Mouse (Mus musculus): ENCODE data around the gene Snai3.
A peak's percentile ranks its signal among the peaks of the same experiment; 100 is the strongest.

Snai3 gene

GRCm38 (mm10) chr8:122460524-122461472, at the start of gene Snai3:
Gene Snai3 (minus strand): TSS chr8:122460733.
- DNase-seq (ENCODE audit: low spot score in 2 of 2), result peak in 1 of 2 experiments; percentile 38

GRCm38 (mm10) chr8:122500856-122501255, 40.3 kb upstream of the Snai3 start:
- peak; percentile 75 to 80 for DNase-seq (ENCODE audit: low spot score in 2 of 2)

DNA sequence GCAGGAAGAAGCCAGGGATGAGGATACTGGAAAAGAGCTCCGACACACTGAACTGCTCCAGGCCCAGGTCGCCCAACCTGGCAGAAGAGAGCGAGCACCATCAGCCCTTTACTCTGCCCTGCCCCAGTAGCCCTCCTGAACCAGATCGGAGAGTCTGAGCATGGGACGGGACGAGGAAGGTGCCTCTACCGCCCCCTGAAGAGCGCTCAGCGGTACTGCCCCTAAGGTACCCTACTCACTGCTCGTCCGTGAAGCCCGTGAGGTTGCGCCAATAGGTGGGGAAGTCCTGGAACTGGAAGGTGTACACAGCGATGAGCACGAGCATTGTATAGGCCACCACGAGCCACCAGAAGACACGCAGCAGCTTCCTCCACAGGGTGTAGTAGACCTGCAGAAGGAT, 37.4 kb upstream of the Snai3 start:
- no peak for DNase-seq (ENCODE audit: low spot score in 2 of 2)

GRCm38 (mm10) chr8:122497016-122497734, 36.6 kb upstream of the Snai3 start:
- no peak for DNase-seq (ENCODE audit: low spot score in 2 of 2)

- DNase-seq (ENCODE audit: low spot score in 2 of 2), result no peak
Measured at GRCm38 (mm10) chr8:122488387-122488786, 27.9 kb upstream of the Snai3 start.

- DNase-seq (ENCODE audit: low spot score in 2 of 2), result no peak
Measured at GRCm38 (mm10) chr8:122484831-122485230, 24.3 kb upstream of the Snai3 start.

- DNase-seq (ENCODE audit: low spot score in 2 of 2), result no peak
Measured at GRCm38 (mm10) chr8:122483877-122484276, 23.3 kb upstream of the Snai3 start.

- no peak for DNase-seq (ENCODE audit: low spot score in 2 of 2)
Measured at GRCm38 (mm10) chr8:122482448-122482847, 21.9 kb upstream of the Snai3 start.

DNA sequence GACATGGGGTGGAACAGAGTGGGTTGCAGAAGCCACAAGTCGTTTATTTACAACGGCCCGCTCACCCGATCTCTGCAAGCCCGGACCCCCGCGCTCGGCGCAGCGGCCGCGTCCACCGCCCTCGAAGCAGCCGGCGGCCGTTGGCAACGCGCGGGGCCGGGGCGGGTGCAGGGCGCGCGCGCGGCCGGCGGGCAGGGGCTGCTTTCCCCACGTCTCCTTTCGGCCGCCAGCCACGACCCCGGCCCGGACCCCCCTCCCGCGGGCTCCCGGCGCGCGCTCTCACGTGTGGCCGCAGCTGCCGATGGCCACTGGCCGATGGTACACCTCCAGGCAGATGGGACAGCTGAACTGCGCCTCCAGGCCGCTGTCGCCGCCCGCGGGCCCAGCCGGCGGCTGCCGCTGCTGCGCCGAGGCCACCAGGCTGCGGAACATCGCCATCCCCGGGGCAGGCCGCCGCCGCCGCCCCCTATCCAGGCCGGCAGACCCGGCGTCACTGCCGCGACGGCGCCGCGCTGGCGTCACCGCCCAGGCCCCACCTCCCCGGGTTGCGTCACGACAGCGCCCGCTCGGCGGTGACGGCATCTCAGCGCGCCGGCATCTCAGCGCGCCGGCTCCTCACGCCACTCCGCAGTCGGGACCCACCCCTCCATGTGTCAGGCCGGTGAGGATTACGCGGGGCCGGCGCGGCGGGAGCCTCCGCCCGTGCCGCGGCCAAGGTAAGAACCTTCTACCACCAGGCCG, 15.2 kb upstream of the Snai3 start, which contains the start of the genes Rnf166 and Ctu2:
Rnf166 (minus strand) TSS at position 485 of the 741 bp plus-strand sequence.
Ctu2 (plus strand) TSS at position 564 of the 741 bp plus-strand sequence.
- peak; percentile 88 to 90 for DNase-seq (ENCODE audit: low spot score in 2 of 2)

DNA sequence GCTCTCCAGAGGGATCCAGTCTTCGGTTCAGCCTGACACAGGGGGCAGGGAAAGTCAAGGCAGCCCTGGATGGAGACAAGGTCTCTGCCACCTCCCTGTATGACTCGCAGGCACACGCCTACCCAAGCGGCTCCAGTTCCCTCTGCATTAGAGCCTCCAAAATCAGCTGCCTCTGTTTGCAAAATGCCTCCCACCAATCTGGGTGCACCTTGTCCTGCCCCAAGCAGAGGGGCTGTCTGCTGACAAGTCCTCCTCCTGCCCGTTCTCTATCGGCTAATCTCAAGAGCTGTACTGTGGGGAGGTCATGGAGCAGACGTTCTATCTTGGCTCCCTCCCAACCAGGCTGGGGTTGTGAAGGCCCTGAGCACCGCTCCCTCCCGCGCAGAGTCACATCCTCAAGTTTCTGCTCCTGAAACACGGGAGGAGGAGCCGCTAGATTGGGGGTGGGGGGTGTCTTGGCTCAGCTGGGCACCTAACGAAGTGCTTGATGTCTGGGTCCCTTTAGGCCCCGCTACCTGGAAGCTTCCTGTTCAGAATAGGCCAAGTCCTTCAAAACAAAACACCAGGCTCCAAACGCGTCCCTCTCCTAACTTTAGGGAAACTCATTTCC, 14.5 kb upstream of the Snai3 start:
- peak; percentile 47 to 65 for DNase-seq (ENCODE audit: low spot score in 2 of 2)

DNA sequence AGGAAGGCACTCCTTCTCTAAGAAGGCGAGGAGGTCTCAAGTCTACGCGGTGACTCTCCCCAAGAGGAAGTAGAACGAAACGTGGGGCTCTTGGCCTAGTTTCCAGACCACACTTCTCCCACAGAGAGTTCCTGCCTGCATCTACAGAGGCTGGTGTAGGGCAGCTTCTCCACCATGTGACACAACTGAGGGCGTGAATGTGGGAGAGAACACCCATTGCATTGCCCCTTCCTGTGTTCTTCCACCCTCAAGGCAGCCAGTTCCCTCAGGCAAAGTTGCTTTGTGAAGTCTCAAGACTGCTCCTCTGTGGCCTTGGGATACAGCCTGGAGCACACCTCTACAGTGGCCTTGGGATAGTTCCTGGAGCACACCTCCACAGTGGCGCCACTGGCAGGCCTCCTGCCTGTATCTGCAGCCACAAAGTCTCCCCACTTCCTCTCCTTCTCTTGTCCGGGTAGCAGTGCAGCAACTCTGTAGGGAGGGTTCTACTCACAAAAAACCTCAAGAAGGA, 13.4 kb upstream of the Snai3 start:
- DNase-seq (ENCODE audit: low spot score in 2 of 2), result no peak

DNA sequence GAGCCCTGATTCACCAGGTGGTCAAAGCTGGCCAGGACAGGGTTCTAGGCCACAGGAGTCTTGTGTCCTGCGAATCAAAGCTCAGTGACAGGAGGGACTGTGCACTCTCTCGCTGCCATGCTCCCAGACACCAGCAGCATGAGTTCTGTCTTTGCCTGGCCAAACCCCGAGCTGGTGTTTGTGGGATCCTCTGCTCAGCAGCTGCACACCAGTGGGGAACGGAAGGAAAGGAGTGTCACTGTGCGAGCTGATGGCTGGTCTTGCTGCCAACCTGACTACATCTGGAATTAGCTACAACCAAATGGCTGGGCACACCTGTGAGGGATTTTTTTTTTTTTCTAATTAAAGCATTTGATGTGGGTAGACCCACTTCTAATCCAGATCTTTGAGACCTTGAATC, 10.2 kb upstream of the Snai3 start:
- DNase-seq (ENCODE audit: low spot score in 2 of 2), result no peak

GRCm38 (mm10) chr8:122469965-122470364, 9.4 kb upstream of the Snai3 start:
- no peak for DNase-seq (ENCODE audit: low spot score in 2 of 2)

DNA sequence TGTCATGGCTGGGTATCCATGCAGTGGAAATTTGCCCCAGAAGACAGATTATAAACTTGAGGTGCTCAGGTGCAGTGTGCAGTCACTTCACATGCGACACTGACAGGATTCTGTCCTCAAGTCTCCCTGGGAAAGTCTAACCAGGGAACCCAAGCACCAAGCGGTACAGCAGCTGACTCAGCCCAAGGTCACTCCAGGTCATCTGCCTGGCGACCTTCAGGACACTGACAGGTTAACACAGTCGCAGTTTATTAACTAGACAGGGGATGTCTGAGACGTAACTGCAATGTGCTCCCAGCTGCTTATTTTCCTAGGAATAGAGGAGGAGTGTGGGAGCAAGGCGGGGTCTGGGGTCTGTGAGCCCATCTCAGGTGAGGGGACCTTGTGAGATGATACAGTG, 8.9 kb upstream of the Snai3 start:
- DNase-seq (ENCODE audit: low spot score in 2 of 2), result no peak

DNA sequence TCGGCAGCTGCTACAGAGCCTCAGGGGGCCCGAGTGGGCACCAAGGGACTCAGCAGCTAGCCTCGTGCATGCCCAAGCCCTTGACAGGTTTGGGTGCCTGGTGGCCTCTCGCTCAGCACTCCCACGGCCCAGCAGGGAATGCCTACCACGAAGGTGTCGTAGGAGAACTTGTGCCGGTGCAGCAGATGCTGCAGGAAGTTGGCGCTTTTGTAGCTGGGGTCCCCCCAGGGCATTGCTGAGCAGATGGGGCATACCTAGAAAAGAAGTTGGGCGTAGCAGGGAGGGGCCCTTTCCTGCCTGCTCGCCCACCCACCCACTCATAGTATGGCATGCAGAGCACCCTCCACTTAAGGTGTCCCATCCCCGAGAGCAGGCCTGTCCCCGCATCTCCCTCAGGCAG, 7.3 kb upstream of the Snai3 start:
- no peak for DNase-seq (ENCODE audit: low spot score in 2 of 2)

DNA sequence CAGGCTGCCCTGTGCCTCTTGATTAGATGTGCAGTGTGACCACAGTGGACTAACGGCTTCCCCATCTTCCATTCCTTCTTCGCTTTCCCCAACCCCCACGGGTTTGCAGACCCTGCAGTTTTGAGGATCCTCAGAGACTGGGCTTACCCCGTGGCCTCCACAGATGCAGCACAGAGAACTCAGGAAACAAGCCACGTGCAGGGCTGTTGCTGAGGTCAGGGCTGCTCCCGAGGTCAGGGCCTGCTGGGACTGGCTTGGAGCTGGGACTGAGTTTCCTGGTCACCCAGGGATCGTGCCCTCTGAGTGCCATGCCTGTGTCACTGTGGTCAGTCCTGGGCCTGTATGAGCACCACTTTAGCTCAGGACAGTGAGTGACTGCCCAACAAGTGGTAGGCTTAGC, 4.5 kb upstream of the Snai3 start:
- no peak for DNase-seq (ENCODE audit: low spot score in 2 of 2)

DNA sequence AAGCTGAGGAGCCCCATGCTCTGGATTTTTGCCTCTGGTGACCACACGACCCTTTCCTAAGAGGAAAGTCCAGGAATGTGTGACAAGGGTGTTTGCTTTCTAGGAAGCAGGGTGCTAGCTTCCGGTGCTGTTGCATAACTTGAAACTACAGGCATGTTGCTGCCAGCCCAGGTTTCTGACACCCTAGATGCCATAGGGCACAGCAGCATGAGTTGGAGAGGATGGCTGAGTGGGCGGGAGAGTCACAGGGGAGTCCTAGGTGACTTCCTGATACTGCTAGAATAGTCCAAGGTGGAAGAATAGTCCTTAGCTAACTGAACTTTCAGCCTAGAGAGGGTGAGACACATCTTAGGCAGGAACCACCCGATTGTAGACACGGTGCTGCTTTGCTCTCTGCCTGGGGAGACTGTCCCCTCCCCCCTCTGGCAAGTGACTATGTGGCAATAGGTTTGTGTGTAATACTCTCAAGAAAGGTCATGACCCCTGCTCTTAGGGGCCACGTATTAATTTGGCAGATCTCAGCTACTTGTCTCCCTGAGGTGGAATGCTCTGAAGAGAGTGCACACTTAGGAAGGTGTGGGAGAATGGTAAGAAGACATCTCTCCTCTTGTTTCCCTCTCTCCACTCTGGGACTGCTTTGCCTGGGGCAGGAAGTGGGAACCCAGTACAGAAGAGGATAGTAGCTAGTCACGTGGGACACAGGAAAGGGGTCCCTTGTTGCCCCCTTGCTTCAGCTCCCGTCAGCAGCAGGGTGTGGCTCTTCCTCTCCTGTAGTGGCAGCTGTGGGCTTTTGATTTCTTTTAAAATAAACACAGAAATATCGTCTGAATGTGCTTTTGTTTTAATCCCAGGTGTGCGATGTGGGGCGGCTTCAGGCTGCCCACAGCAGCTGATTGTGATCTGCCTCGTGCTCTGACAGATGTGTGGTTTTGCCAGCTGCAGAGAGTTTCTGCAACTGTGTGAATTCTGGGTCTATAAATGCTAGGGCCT, 3.4 kb upstream of the Snai3 start:
- no peak for DNase-seq (ENCODE audit: low spot score in 2 of 2)

- DNase-seq (ENCODE audit: low spot score in 2 of 2), result no peak
Measured at GRCm38 (mm10) chr8:122462510-122462909, 2.0 kb upstream of the Snai3 start.

DNA sequence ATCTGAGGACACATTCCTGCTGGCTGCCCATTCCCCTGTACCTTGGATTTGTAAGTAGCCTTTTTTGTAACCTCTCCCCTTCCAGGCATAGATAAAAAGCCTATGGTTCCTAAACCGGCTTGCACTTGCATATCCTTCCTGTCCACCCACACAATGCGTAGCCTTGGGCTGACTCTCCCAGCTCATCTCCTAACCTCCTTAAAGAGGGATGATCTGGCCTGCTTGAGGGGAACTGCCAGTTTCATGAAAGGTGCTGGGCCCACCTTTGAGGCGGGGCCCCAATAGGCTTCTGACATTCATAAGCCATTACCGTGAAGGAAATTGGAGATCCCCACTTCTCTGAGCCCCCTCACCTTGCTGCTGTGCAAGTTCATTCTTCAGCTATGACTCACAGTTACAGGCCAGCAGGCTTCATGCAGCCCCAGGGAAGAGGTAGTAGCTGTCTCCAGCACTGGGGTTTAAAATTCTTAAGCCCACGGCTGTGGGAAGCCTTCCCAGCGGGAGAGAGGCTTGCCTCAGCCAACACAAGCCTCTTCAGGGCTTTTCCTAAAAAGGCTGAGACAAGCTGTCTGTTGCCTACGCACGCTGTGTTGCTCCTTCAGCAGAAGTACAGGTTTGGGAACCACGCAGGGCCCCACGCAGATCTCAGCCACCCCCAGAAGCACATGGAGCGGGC, 1.1 kb upstream of the Snai3 start:
- no peak for DNase-seq (ENCODE audit: low spot score in 2 of 2)

GRCm38 (mm10) chr8:122459990-122460389, 543 bp downstream of the Snai3 start:
- no peak for DNase-seq (ENCODE audit: low spot score in 2 of 2)

Data from heart, adult 9 months (tissue).